Mouse (Mus musculus): ENCODE results near the gene Mfsd5. TPM values are rescaled to one million over a fixed set of nuclear protein-coding genes. Genes with fewer than 3 reads are reported as not detected.

Gene Mfsd5
- total and polyA plus RNA-seq, 3 experiments, result 56.3 to 115 (median 83.6) TPM

- TF ChIP-seq MYB (IDR thresholded peaks at IDR 0.05; ENCODE audit: low read depth, low read length), result no peak
These were observed 4.4 kb downstream of the Mfsd5 start (continued) for GRCm38 (mm10) chr15:102283648-102284047.

GRCm38 (mm10) chr15:102287395-102287794 is 8.1 kb downstream of the Mfsd5 start:
- Histone ChIP-seq H3K4me1 (ENCODE audit: control insufficient read depth in 1 of 2, insufficient read depth in 2 of 2, low read length in 2 of 2) (peaks cover 4 to 21% of the 10 kb centered on the region in 2 experiments), H3K36me3 (ENCODE audit: control insufficient read depth in 1 of 2, insufficient read depth in 2 of 2, low read length in 2 of 2) (peaks cover 0 to 18% of the 10 kb centered on the region in 2 experiments; a peak in 2 of 4 replicates), H3K4me3 (ENCODE audit: control insufficient read depth in 1 of 2, insufficient read depth in 1 of 2, low read depth in 2 of 2, low read length in 2 of 2) (no peak overlapping the region), H3K9me3 (replicated peaks; ENCODE audit: insufficient read depth, low read length) (no peaks in the 10 kb centered on the region), H3K27ac (ENCODE audit: control insufficient read depth, low read depth, low read length) (no peak overlapping the region), H3K79me2 (ENCODE audit: control insufficient read depth, insufficient read depth, low read length, poor library complexity) (no peaks in the 10 kb centered on the region), H3K27me3 (ENCODE audit: control insufficient read depth in 1 of 2, insufficient read depth in 2 of 2, low read length in 2 of 2) (no peaks in the 10 kb centered on the region), H3K9ac (ENCODE audit: control insufficient read depth, low read depth, low read length, poor library complexity, severe bottlenecking) (no peak overlapping the region)
- peak; percentile 89 for DNase-seq (ENCODE audit: low read depth, low spot score)
- peak; percentile 85 for TF ChIP-seq ZC3H11A (IDR thresholded peaks at IDR 0.05; ENCODE audit: low read depth, low read length)
- no peak for TF ChIP-seq E2F4 (IDR thresholded peaks at IDR 0.05; ENCODE audit: borderline replicate concordance, low read depth, low read length)
- no peak for TF ChIP-seq KAT2A (conservative IDR thresholded peaks at IDR 0.05; ENCODE audit: low read depth, low read length)
- no peak for TF ChIP-seq ZMIZ1 (IDR thresholded peaks at IDR 0.05; ENCODE audit: low read depth, low read length)
- no peak for TF ChIP-seq UBTF (IDR thresholded peaks at IDR 0.05; ENCODE audit: borderline replicate concordance, insufficient read depth, low read depth, low read length)
- TF ChIP-seq MYB (IDR thresholded peaks at IDR 0.05; ENCODE audit: low read depth, low read length), result no peak
- no peak for TF ChIP-seq GABPA (IDR thresholded peaks at IDR 0.05; ENCODE audit: low read depth, low read length)
- no peak for TF ChIP-seq USF1 (IDR thresholded peaks at IDR 0.05; ENCODE audit: low read depth, low read length)
- peak; percentile 85 for TF ChIP-seq SMC3 (IDR thresholded peaks at IDR 0.05; ENCODE audit: low read depth, low read length)
- no peak for TF ChIP-seq POLR2AphosphoS2 (IDR thresholded peaks at IDR 0.05; ENCODE audit: low read length)
- TF ChIP-seq CTCF (IDR thresholded peaks at IDR 0.05 in 2 of 3, conservative IDR thresholded peaks at IDR 0.05 in 1 of 3; ENCODE audit: control insufficient read depth in 1 of 3, insufficient read depth in 1 of 3, low read depth in 2 of 3, low read length in 3 of 3, poor library complexity in 1 of 3, severe bottlenecking in 1 of 3), result peak; percentile 49 to 89 (median 60)
- TF ChIP-seq BHLHE40 (IDR thresholded peaks at IDR 0.05; ENCODE audit: borderline replicate concordance, low read depth, low read length), result 0 out of 2 replicates have a peak, but pooled peaks have one; percentile 7
- no peak for TF ChIP-seq HCFC1 (IDR thresholded peaks at IDR 0.05; ENCODE audit: low read depth, low read length)
- TF ChIP-seq MXI1 (IDR thresholded peaks at IDR 0.05; ENCODE audit: low read depth, low read length), result no peak
- TF ChIP-seq ZNF384 (IDR thresholded peaks at IDR 0.05; ENCODE audit: low read depth, low read length), result peak; percentile 87
- peak; percentile 95 for TF ChIP-seq RAD21 (IDR thresholded peaks at IDR 0.05; ENCODE audit: low read depth, low read length)
- no peak for TF ChIP-seq POLR2AphosphoS5 (IDR thresholded peaks at IDR 0.05; ENCODE audit: borderline replicate concordance, low read depth, low read length)
- no peak for TF ChIP-seq USF2 (IDR thresholded peaks at IDR 0.05; ENCODE audit: borderline replicate concordance in 1 of 2, insufficient read depth in 1 of 2, low read depth in 1 of 2, low read length in 2 of 2)
- TF ChIP-seq ZKSCAN1 (IDR thresholded peaks at IDR 0.05; ENCODE audit: low read depth, low read length), result 0 out of 2 replicates have a peak, but pooled peaks have one; percentile 65
- 0 out of 2 replicates have a peak, but pooled peaks have one; percentile 24 for TF ChIP-seq RCOR1 (IDR thresholded peaks at IDR 0.05; ENCODE audit: low read depth, low read length)
- no peak for TF ChIP-seq GATA1 (IDR thresholded peaks at IDR 0.05; ENCODE audit: low read depth, low read length)
- no peak for TF ChIP-seq EP300 (IDR thresholded peaks at IDR 0.05; ENCODE audit: low read depth in 1 of 2, low read length in 2 of 2)
- TF ChIP-seq NRF1 (IDR thresholded peaks at IDR 0.05; ENCODE audit: insufficient read depth, low read depth, low read length, poor library complexity, severe bottlenecking), result no peak
- no peak for TF ChIP-seq TBP (IDR thresholded peaks at IDR 0.05; ENCODE audit: low read depth, low read length)
- TF ChIP-seq ELF1 (IDR thresholded peaks at IDR 0.05; ENCODE audit: low read depth, low read length), result no peak
- 0 out of 2 replicates have a peak, but pooled peaks have one; percentile 14 for TF ChIP-seq MAX (IDR thresholded peaks at IDR 0.05; ENCODE audit: low read length)
- TF ChIP-seq JUND (IDR thresholded peaks at IDR 0.05; ENCODE audit: low read depth, low read length), result no peak
- no peak for TF ChIP-seq MAFK (IDR thresholded peaks at IDR 0.05; ENCODE audit: borderline replicate concordance, low read depth, low read length)
- no peak for TF ChIP-seq CHD1 (IDR thresholded peaks at IDR 0.05; ENCODE audit: low read depth, low read length)
- no peak for TF ChIP-seq POLR2A (IDR thresholded peaks at IDR 0.05; ENCODE audit: control insufficient read depth in 1 of 2, insufficient read depth in 1 of 2, low read depth in 1 of 2, low read length in 2 of 2, poor library complexity in 1 of 2)
- peak; percentile 90 for TF ChIP-seq MYC (IDR thresholded peaks at IDR 0.05; ENCODE audit: low read depth, low read length)
- peak; percentile 77 for TF ChIP-seq SIN3A (IDR thresholded peaks at IDR 0.05; ENCODE audit: low read length)

Data from MEL (cell line).